Mouse (Mus musculus) layer of hippocampus, postnatal 10 days (tissue): ENCODE measurements around the gene Bend4. TPM values are rescaled to one million over a fixed set of nuclear protein-coding genes. Genes with fewer than 3 reads are reported as not detected.

Source experiments
- DNase-seq, 2 experiments: peaks; one replicate each; pipeline ENCODE4 v3.0.0; 2021; ENCODE audit warnings: low spot score in 2 of 2
- long read RNA-seq: library from polyadenylated mRNA; stranded (forward); transcript quantifications from one replicate; pipeline ENCODE4 v2.0.0, GENCODE M21; 2023
- total RNA-seq, 2 experiments: library from RNA; stranded (reverse); gene quantifications; 2 replicates each; pipeline ENCODE4 v1.2.3; 2021

Bend4 gene
- 10 to 100 TPM; 12.2 to 12.8 TPM for total RNA-seq
- long read RNA-seq, partial matches to known transcripts: 0 of 2 reads
- long read RNA-seq, other reads (novel, unspliced or antisense): 2 of 2 reads

DNA sequence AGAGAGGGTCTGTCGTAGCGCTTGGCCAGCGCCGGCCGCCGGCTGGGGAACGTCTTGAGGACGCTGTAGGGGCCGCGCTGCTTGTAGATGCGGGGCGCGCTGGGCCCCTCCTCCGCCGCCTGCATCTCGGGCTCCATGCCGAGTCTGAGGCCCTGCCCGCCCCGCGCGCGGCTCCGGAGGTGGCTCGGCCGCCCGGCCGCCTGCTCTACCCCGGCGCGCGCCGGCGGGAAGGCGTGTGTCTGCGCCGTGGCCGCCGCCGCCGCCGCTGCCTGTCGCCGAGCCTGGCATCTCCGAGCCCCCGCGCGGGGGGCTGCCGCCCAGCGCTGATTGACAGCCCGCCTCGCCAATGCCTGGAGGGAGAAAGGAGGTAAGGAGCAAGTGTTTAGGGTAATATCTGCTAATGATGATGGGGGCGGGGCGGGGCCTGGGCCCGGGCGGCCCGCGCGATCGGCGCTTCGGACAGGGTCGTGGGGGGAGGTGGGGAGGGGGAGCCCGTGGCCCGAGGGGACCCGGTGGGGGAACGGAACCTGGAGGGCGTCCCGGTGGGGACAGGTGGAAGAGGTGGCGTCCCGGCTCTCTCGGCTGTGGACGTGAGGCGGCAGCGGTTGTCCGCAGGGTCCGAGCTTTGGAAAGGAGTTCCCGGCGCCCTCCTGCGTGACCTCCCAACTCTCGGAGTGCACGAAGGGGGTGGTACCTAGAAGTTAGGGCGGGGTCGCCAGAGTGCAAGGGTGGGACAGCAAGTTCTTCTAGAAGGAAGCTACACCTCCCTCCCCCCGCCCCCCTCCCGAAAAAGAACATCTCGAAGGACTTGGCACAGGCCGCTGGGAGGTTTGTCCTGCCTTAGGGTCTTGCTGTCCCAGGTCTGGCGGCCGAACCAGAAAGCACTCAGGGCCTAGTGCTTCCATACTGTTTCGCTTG lies at the start of gene Bend4:
TSS of gene Bend4 (minus strand) at position 868 of the 918 bp plus-strand sequence.
- DNase-seq: peak; percentile 77 to 87

GRCm38 (mm10) chr5:67473723-67474122 lies 45.6 kb upstream of the Bend4 start:
- no peak for DNase-seq

DNA sequence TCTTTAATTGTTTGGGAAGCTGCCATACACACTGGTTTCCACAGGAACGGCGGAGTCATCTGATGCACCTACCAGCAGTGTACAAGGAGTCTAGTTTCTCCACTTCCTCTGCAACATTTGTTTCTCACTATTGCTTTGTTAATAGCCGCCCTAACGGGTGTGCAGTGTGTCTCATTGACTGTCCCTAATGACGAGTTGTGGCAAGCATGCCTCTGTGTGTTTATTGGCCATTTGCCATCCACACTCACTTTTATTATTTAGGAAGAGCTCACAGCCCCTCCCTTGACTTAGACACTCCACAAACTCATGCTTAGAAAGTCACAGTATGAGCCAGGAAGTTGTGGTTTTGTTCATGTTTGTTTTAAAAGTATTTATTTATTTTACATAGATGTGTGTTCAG lies 45.0 kb upstream of the Bend4 start:
- no peak for DNase-seq

DNA sequence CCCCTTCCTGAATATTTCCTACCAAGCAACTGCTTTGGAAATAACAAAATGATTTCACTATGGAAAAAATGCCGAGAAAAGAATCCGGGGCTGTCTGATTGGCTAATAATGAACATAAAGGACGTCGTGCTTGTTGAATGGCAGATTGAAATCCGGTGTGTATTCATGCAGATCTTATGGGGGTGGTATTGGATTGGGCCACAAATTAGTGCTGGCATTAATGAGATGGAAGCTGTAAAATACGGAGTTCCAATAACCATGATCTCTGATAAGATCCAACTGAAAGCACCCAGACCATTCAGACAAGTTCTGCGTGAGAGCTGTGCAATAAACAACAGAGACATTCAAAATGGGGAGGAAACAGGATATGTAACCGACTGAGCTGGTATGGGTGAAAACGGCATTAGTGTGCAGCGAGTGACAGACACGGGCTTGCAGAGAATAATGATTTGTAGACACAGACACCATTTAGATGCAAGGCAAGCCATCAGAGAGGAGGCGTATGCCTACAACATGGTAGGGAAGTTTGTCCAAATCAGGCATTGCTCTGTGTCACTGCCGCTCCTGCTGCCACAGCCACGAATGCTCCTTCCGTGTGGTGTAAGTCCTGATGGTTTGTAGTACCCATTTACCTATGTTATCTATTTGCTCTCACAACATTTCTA lies 38.9 kb upstream of the Bend4 start:
- peak; percentile 30 for DNase-seq

DNA sequence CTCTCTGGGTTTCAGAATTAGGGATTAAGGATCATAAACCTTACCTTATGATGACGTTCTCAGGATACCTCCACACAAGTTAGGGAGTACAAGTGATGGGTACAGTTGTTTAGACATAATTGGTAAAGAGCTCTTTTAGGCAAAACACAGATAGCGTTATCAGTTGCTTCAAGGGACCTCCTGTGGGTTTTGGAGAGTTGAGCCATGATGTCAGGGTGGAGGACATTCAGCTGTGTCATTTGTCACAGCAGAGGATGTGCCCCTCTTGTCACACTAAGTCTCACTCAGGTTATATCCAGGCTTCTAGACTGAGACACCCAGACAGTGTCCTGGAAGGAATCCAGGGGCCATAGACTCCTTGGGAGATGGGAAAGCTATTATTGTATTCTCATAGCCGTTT lies 36.8 kb upstream of the Bend4 start:
- DNase-seq: no peak

DNA sequence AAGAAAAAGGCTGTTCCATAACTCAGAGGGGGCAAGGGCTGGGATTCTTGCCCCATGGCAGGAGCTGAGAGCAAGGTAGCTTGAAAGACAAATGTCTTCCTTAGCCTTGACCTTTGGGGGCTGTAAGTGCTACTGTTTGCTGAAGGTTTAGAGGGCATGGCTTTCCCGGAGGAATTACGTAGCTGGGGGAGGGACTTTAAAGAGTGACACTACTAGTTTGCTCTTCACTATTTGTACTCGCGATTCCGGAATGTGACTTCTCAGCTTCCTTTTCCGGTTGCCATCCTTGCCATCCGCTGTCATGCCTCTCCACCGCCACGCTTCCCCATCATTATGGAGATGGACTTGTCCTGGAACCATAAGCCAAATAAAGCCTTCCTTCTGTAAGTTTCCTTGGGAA lies 35.5 kb upstream of the Bend4 start:
- DNase-seq: no peak

DNA sequence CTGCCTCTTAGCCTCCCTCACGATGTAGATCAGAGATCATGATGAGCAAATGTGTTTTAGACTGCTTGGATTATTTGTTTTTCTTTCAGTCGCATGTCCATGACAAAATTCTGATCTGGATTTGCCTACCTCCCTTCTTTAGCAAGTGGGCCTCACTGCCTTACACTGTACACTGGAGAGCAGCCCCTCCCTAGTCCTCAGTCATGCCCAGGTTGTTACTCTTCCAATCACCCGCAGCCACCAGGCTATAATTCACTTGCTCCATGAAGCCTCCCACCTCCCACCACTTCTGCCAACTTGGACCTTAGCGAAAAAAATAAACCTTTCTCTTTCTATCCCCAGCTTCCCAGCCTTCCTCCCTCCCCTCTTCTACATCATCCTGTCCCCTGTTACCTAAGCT lies 34.2 kb upstream of the Bend4 start:
- DNase-seq: no peak

GRCm38 (mm10) chr5:67456841-67457240 lies 28.7 kb upstream of the Bend4 start:
- no peak for DNase-seq

- no peak for DNase-seq
Measured at GRCm38 (mm10) chr5:67454282-67454681, 26.2 kb upstream of the Bend4 start.

DNA sequence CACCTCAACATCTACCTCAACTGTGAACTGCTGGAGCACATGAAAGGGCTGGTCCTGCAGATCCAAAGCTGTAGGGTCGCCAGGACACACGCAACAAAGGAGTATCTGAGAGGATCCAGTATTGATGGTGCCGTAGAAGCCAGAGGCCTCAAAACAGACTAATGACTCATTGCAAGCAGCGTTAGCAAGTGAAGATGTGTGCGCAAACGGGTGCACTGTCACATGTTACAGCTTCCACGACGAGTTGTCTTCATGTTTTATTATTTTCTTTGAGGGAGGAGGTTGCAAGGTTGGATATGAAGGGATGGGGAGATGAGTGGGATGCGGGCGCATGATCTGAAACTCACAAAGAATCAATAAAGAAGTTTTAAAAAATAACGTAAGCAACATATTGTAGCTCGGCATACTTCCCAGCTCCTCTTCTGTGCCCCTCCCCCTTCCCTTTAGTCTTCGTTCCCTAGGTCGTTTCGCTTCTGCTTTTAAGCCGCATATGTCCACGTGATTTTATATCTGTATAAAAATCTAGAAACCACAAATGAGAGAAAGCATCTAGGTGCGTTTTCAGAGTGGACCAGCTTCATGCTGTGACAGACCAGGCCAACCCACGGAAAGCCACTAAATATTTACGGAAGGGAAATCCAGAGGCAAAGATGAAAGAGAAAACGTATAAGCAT lies 22.0 kb upstream of the Bend4 start:
- no peak for DNase-seq

DNA sequence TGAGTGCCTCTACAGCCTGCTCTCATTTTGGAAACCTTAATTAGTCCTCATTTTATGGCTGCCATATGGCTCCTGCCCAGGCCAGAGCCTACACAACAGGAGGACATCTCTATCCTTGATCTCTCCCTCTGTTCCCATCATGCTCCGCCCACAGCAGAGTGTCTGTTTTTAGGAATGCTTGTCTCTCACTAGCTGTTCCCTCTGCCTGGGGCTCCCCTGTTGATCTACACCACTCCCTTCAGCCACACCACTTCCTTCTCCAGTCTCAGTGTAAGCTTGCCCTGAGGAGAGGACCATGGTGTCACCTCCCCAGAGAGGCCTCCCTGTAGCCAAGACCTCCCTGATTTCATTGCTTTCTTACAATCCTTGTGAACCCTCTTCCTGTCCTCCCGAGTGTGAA lies 18.4 kb upstream of the Bend4 start:
- DNase-seq: no peak

DNA sequence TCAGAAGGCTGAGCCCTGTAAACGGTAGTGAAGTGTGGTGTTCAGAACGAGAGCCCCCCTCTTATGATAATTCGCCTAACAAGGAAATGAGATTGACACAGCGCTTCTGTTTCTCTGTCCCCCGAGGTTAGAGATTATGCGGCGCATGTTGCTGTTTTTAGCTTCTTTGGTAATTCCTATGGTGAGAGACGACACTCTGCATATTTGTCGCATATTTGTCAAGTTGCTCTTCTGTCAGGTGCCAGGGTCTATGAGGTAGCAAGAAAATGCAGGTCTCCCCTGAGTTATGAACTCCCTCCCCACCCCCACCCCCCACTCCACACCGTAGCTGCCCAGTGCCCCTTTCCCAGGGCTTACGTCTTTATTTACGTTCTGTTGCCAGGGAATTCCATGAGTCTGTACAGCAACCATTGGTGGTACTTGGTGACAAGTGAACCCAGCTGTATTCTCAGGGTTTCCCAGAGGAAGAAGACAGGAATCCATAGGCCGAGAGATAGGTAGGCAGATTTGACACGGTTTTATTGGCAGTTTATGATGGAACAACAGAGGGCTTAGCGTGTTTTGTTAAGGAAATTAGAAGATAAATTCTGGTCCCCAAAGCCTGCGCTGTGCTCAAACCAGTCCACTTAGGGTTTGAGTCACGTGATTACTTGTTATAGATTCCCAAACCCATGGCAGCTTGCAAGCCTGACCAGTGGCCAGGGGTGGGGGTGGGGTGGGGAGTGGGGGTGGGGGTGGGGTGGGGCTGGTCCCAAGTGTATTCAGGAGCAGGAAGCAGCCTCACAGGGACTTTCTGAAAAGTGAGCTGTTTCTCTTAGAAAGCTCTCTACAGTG lies 16.3 kb upstream of the Bend4 start:
- DNase-seq: no peak

GRCm38 (mm10) chr5:67442813-67443450 lies 14.8 kb upstream of the Bend4 start:
- DNase-seq: no peak

DNA sequence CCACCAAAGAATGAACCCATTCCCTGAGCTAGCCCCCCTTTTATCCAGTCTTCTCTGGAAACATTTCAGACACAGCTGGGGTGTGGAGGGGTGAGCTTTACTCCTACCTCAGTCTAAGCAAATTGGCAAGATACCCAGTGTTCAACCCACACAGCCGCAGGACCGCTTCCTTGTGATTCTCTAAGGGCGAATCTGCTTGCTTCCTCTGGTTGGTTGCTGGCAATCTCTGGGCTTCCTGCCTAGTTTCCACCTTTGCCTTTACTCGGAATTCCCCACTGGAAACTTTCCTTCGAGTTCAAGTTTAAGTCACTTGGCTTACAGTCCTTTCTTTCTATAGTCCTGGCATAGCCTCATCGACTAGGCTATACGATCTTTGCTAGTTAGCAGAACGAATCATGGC lies 12.5 kb upstream of the Bend4 start:
- no peak for DNase-seq

GRCm38 (mm10) chr5:67437403-67437802 lies 9.3 kb upstream of the Bend4 start:
- no peak for DNase-seq

GRCm38 (mm10) chr5:67426478-67427442 lies 1.4 kb downstream of the Bend4 start:
- peak in 1 of 2 experiments; percentile 20 for DNase-seq

- no peak for DNase-seq
Measured at GRCm38 (mm10) chr5:67426011-67426410, 2.1 kb downstream of the Bend4 start.

- no peak for DNase-seq
Measured at GRCm38 (mm10) chr5:67424636-67425035, 3.5 kb downstream of the Bend4 start.

DNA sequence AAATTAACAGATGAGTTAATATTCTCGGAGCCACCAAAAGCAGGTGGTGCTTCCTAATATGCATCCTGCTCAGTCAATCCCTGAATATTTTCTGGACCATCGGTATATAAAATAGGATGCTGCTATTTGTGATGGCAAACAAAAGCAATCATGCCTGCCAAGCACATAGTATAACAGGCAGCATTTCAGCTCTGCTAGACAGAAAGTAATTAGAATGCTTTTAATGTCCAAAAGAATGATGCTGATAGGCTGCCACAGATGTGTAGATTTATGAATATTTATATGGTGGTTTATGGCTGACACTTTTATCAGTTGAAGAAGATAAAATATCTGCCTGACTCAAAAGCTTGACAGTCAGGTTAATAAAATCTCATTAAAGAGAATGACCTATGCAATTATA lies 4.1 kb downstream of the Bend4 start:
- DNase-seq: no peak
